In the genomic region with DNA sequence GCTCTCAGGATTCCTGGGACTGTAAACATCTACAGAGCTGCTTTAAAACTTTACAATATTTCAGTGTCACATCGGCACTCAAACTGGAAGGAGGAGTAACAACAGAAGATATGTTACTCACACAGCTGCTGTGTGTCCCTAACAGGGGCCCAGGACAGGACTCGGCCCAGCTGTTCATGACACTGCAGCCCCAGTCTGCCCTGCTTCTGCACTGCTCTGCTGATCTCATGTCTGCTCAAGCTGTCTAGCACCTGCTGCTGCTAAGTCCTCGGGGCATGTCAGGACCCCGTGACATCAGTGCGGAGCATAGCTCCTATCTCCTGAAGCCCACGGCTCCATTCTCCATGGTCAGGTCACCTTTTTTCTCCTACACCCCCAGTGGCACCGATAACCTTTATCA, we compare ENCODE assay signal across 23 mouse cellular contexts. TPM values are rescaled to one million over a fixed set of nuclear protein-coding genes. Genes with fewer than 3 reads are reported as not detected.
DNase-seq lines count a peak whose midpoint lies in the region; ATAC-seq and TF ChIP-seq lines count a peak whose summit lies in the region.
"Had no signal": no experiment of that assay in that cellular context is flagged by ENCODE, and none has a peak within 500 bp of the region (broad histone marks: within the 10 kb centered on the region; RNA-seq: fewer than 3 reads in every experiment).

No protein-coding gene starts in this region.

- H3K27me3 ChIP-seq in liver, embryonic 11.5 days (replicated peaks; ENCODE audit: control insufficient read depth, insufficient read depth, low read length), result no peaks in the 10 kb centered on the region
- no peaks in the 10 kb centered on the region for H3K27me3 ChIP-seq in limb, embryonic 14.5 days (ENCODE audit: control insufficient read depth, insufficient read depth, low read length)
- H3K27me3 ChIP-seq: heart, embryonic 13.5 days; hindbrain, embryonic 15.5 days; liver, embryonic 15.5 days; neural tube, embryonic 12.5 days had no signal

- DNase-seq in heart, postnatal 10 days, result peak; percentile 40 to 46
- no peak for DNase-seq in heart, adult 18-20 months
- DNase-seq in liver, result peak; percentile 5
- DNase-seq in liver, embryonic 11.5 days (ENCODE audit: low spot score), result no peak
- peak; percentile 55 for DNase-seq in limb, embryonic 14.5 days (ENCODE audit: low spot score)
- no peak for DNase-seq in cerebellum, adult 18-20 months
- DNase-seq in adrenal gland, adult 18-20 months (ENCODE audit: low spot score in 2 of 2), result no peak
- DNase-seq: adrenal gland, postnatal 25 days; cerebellum, adult 9-11 months; gastrocnemius, postnatal 10 days; heart, adult 2 months; heart, postnatal 36 days; kidney, adult 9 months; midbrain, embryonic 14.5 days; retina, postnatal 1 day; right cerebral cortex, postnatal 25 days had no signal

- H3K4me1 ChIP-seq in liver, embryonic 11.5 days (replicated peaks; ENCODE audit: control insufficient read depth, insufficient read depth, low read length), result no peaks in the 10 kb centered on the region
- peaks cover 4% of the 10 kb centered on the region; the same call in 1 of the 2 replicates for H3K4me1 ChIP-seq in bone marrow, adult 2 months (ENCODE audit: control insufficient read depth, insufficient read depth, low read length)
- no peaks in the 10 kb centered on the region for H3K4me1 ChIP-seq in limb, embryonic 14.5 days (ENCODE audit: control insufficient read depth, insufficient read depth, low read length)
- H3K4me1 ChIP-seq: hindbrain, embryonic 15.5 days; liver, embryonic 15.5 days; neural tube, embryonic 12.5 days had no signal

- no peak overlapping the region for H3K27ac ChIP-seq in liver, embryonic 11.5 days (ENCODE audit: low read depth, low read length)
- 0 out of 2 replicates have a peak overlapping the region, but pooled peaks have one; percentile 17 for H3K27ac ChIP-seq in bone marrow, adult 2 months (ENCODE audit: control insufficient read depth, insufficient read depth, low read depth, low read length, poor library complexity)
- H3K27ac ChIP-seq in limb, embryonic 14.5 days (replicated peaks; ENCODE audit: low read depth, low read length), result no peak overlapping the region
- H3K27ac ChIP-seq: heart, adult 2 months; heart, embryonic 13.5 days; hindbrain, embryonic 15.5 days; left cerebral cortex, adult 2 months; liver, embryonic 15.5 days; neural tube, embryonic 12.5 days had no signal

- peaks cover 57% of the 10 kb centered on the region for H3K36me3 ChIP-seq in liver, embryonic 11.5 days (ENCODE audit: control insufficient read depth, insufficient read depth, low read length)
- H3K36me3 ChIP-seq in limb, embryonic 14.5 days (ENCODE audit: control insufficient read depth, insufficient read depth, low read length), result peaks cover 93% of the 10 kb centered on the region

- no peak for TF ChIP-seq CTCF in bone marrow, adult 2 months (IDR thresholded peaks at IDR 0.05; ENCODE audit: control insufficient read depth, insufficient read depth, low read length)

- ATAC-seq in liver, embryonic 11.5 days (replicated peaks; ENCODE audit: low FRiP score), result no peak
- peak; percentile 86 for ATAC-seq in limb, embryonic 14.5 days (ENCODE audit: low FRiP score, low read depth)
- ATAC-seq: forebrain, embryonic 14.5 days had no signal

- H3K4me3 ChIP-seq in liver, embryonic 11.5 days (ENCODE audit: low read depth, low read length), result no peak overlapping the region
- no peak overlapping the region for H3K4me3 ChIP-seq in bone marrow, adult 2 months (replicated peaks; ENCODE audit: control insufficient read depth, low read depth, low read length)
- H3K4me3 ChIP-seq in limb, embryonic 14.5 days (replicated peaks; ENCODE audit: low read length), result no peak overlapping the region
- H3K4me3 ChIP-seq: heart, adult 2 months; heart, embryonic 13.5 days; hindbrain, embryonic 15.5 days; left cerebral cortex, adult 2 months; liver, embryonic 15.5 days; neural tube, embryonic 12.5 days had no signal

- no peak overlapping the region for H3K4me2 ChIP-seq in liver, embryonic 11.5 days
- no peak overlapping the region for H3K4me2 ChIP-seq in limb, embryonic 14.5 days (replicated peaks; ENCODE audit: low read depth, low read length, severe bottlenecking)
- H3K4me2 ChIP-seq: heart, embryonic 13.5 days; hindbrain, embryonic 15.5 days; liver, embryonic 15.5 days; neural tube, embryonic 12.5 days had no signal

- intact Hi-C loops in heart, postnatal 10 days (cut with DNase I), result no loop called here

- no peak for TF ChIP-seq POLR2A in bone marrow, adult 2 months (IDR thresholded peaks at IDR 0.05; ENCODE audit: borderline replicate concordance, control insufficient read depth, low read depth, low read length)
- no peak for TF ChIP-seq POLR2A in limb, embryonic 14.5 days (IDR thresholded peaks at IDR 0.05; ENCODE audit: borderline replicate concordance, extremely low read depth, insufficient read depth, insufficient read length)

- WGBS in liver, embryonic 11.5 days, result 92% methylated on average over 7 of the region's 7 CpGs
- WGBS in bone marrow, adult 2 months, result 80% methylated on average over 7 of the region's 7 CpGs
- 85% methylated on average over 7 of the region's 7 CpGs for WGBS in limb, embryonic 14.5 days

- H3K9me3 ChIP-seq in liver, embryonic 11.5 days (ENCODE audit: control insufficient read depth, low read length), result no peaks in the 10 kb centered on the region
- H3K9me3 ChIP-seq in limb, embryonic 14.5 days (ENCODE audit: control insufficient read depth, low read length), result no peaks in the 10 kb centered on the region
- H3K9me3 ChIP-seq: heart, embryonic 13.5 days; hindbrain, embryonic 15.5 days; liver, embryonic 15.5 days; neural tube, embryonic 12.5 days had no signal

- H3K9ac ChIP-seq in liver, embryonic 11.5 days (ENCODE audit: low read depth, low read length), result no peak overlapping the region
- H3K9ac ChIP-seq in limb, embryonic 14.5 days (ENCODE audit: low read depth, low read length, severe bottlenecking), result no peak overlapping the region
- H3K9ac ChIP-seq: heart, embryonic 13.5 days; hindbrain, embryonic 15.5 days; liver, embryonic 15.5 days; neural tube, embryonic 12.5 days had no signal

RNA-seq across cellular contexts. Expression of a gene that starts 35.1 kb away (rescaled TPM):
- total RNA-seq in heart, postnatal 10 days (2021), result under 1 TPM; 0.27 to 0.57 TPM
- total RNA-seq in heart, adult 18-20 months (2021), result 1 to 10 TPM in 1 of 2 experiments, under 1 TPM in 1; 0.27 to 2.0 TPM
- 0.16 and 0.19 TPM in 2 replicates for polyA plus RNA-seq in liver, embryonic 11.5 days (2014; fragmentation: Nextera tagmentation; extraction: Ambion mirVana)
- 4.8 and 5.3 TPM in 2 replicates for polyA plus RNA-seq in bone marrow, adult 2 months (2011; ENCODE audit: insufficient read depth, insufficient read length, low replicate concordance, missing spikeins)
- 0.88 and 1.2 TPM in 2 replicates for polyA plus RNA-seq in limb, embryonic 14.5 days (2012; rRNA removed)
- polyA plus RNA-seq in limb, embryonic 14.5 days (2014; fragmentation: Nextera tagmentation; extraction: Ambion mirVana), result 0.54 and 0.91 TPM in 2 replicates
- total RNA-seq in adrenal gland, adult 18-20 months (2021), result under 1 TPM; 0.66 to 0.77 TPM

Comparison
In these comparisons a context has a peak if more than half of its experiments do, and no peak if none do; other contexts are left out.
1. DNase-seq: peak in heart, postnatal 10 days (2 of 2), liver (single experiment) and limb, embryonic 14.5 days (single experiment); none in heart, adult 18-20 months (0 of 2), liver, embryonic 11.5 days (single experiment), cerebellum, adult 18-20 months (0 of 2) and adrenal gland, adult 18-20 months (0 of 2).